Mouse (Mus musculus): Measurements from ENCODE around the gene Zfp385b. TPM values are rescaled to one million over a fixed set of nuclear protein-coding genes. Genes with fewer than 3 reads are reported as not detected.

Zfp385b gene
- polyA plus RNA-seq, 1 experiment from 2014 or later: not detected

- 84% methylated on average over 6 of the region's 6 CpGs for WGBS (ENCODE audit: missing documents)
- Histone ChIP-seq H3K79me2 (ENCODE audit: inconsistent target) (no peaks in the 10 kb centered on the region), H3K4me3 (ENCODE audit: inconsistent target) (no peak overlapping the region), H3K27ac (no peak overlapping the region), H3K36me3 (ENCODE audit: inconsistent target) (no peaks in the 10 kb centered on the region)
These were observed 303.8 kb downstream of the Zfp385b start for GRCm38 (mm10) chr2:77515654-77516053.

GRCm38 (mm10) chr2:77515011-77515410 lies 304.4 kb downstream of the Zfp385b start:
- no peak overlapping the region for H3K4me3 ChIP-seq (ENCODE audit: inconsistent target)
- WGBS (ENCODE audit: missing documents): 74% methylated on average over 7 of the region's 7 CpGs
- H3K79me2 ChIP-seq (ENCODE audit: inconsistent target): no peaks in the 10 kb centered on the region
- no peak overlapping the region for H3K27ac ChIP-seq
- no peaks in the 10 kb centered on the region for H3K36me3 ChIP-seq (ENCODE audit: inconsistent target)

- no peak overlapping the region for H3K27ac ChIP-seq
- H3K4me3 ChIP-seq (ENCODE audit: inconsistent target): no peak overlapping the region
- 89% methylated on average over 4 of the region's 4 CpGs for WGBS (ENCODE audit: missing documents)
- no peaks in the 10 kb centered on the region for H3K79me2 ChIP-seq (ENCODE audit: inconsistent target)
- H3K36me3 ChIP-seq (ENCODE audit: inconsistent target): no peaks in the 10 kb centered on the region
These were observed 305.0 kb downstream of the Zfp385b start for GRCm38 (mm10) chr2:77514476-77514875.

GRCm38 (mm10) chr2:77508731-77509130 lies 310.7 kb downstream of the Zfp385b start:
- H3K4me3 ChIP-seq (ENCODE audit: inconsistent target): no peak overlapping the region
- no peaks in the 10 kb centered on the region for H3K36me3 ChIP-seq (ENCODE audit: inconsistent target)
- no peaks in the 10 kb centered on the region for H3K79me2 ChIP-seq (ENCODE audit: inconsistent target)
- H3K27ac ChIP-seq: no peak overlapping the region
- WGBS (ENCODE audit: missing documents): 82% methylated on average over 6 of the region's 6 CpGs

DNA sequence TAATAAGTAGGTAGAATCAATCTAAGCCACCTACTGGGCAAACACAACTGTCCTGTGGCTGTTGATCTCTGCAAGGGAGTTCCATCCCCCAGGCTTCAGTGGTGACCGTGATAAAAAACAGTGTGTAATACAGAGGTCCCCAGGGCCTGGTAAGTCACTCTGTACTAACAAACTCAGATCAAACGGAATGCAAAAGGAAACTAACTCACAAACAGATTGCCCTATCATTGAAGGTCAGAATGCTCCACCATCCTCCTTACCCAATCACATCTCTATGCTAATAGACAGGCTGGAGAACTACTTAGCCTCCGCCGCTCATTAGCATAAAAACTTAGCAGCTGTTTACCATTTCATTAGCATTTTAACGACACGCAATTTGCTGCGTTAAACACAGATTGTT lies 313.1 kb downstream of the Zfp385b start:
- Histone ChIP-seq H3K4me3 (ENCODE audit: inconsistent target) (no peak overlapping the region), H3K36me3 (ENCODE audit: inconsistent target) (no peaks in the 10 kb centered on the region), H3K79me2 (ENCODE audit: inconsistent target) (no peaks in the 10 kb centered on the region), H3K27ac (no peak overlapping the region)
- 68% methylated on average over 7 of the region's 7 CpGs for WGBS (ENCODE audit: missing documents)

DNA sequence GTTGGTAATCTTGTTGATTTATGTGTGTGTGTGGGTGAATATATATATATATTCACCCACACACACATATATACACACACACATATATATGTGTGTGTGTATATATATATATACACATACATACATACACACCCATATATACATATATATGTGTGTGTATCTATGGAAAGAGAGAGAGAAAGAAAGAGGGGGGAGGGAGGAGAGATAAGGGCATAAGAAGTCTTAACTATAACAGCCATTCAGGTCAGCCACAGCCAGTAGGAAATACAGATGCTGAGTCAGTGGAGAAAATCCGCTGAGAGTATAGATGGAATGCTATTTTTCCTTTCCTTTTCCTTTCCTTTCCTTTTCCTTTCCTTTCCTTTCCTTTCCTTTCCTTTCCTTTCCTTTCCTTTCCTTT lies 313.8 kb downstream of the Zfp385b start:
- H3K4me3 ChIP-seq (ENCODE audit: inconsistent target): no peak overlapping the region
- H3K79me2 ChIP-seq (ENCODE audit: inconsistent target): no peaks in the 10 kb centered on the region
- 100% methylated on average over 1 of the region's 1 CpGs for WGBS (ENCODE audit: missing documents)
- no peaks in the 10 kb centered on the region for H3K36me3 ChIP-seq (ENCODE audit: inconsistent target)
- no peak overlapping the region for H3K27ac ChIP-seq

DNA sequence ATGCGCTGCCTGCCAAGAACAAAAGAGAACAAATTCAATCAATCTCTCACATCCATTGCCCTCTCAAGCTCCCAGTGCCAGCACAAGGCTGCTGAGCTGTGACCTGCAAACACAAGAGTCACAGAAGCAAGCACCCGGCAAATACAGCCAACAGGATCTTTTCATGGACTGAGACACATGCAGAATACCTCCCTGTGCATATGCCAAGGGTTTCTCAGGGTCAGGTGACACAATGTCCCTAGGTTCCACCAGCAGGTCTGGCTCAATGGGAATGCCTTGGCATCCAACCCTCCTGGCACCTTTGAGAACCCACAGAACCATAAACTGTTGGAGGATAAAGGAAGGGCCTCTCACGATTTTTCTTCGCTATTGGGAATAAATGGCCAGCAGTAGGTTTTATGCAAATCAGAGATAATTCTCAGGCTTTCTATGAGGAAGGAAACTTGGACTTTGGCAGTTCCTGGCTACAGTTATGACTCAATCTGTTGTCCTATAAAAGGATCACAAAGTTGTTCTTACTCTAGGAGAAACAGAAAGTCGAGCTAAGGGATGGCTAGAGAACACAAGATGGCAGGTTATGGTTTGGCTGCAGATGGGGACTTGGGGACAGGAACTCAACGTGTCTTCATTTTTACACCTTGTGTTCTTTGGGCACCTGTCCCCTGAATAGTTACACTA lies 315.6 kb downstream of the Zfp385b start:
- WGBS (ENCODE audit: missing documents): 80% methylated on average over 6 of the region's 6 CpGs
- no peaks in the 10 kb centered on the region for H3K79me2 ChIP-seq (ENCODE audit: inconsistent target)
- no peak overlapping the region for H3K27ac ChIP-seq
- H3K36me3 ChIP-seq (ENCODE audit: inconsistent target): no peaks in the 10 kb centered on the region
- H3K4me3 ChIP-seq (ENCODE audit: inconsistent target): no peak overlapping the region

GRCm38 (mm10) chr2:77503217-77503616 lies 316.2 kb downstream of the Zfp385b start:
- no peak overlapping the region for H3K27ac ChIP-seq
- 85% methylated on average over 8 of the region's 8 CpGs for WGBS (ENCODE audit: missing documents)

GRCm38 (mm10) chr2:77502458-77502857 lies 317.0 kb downstream of the Zfp385b start:
- Histone ChIP-seq H3K27ac (no peak overlapping the region), H3K79me2 (ENCODE audit: inconsistent target) (no peaks in the 10 kb centered on the region), H3K4me3 (ENCODE audit: inconsistent target) (no peak overlapping the region), H3K36me3 (ENCODE audit: inconsistent target) (no peaks in the 10 kb centered on the region)
- WGBS (ENCODE audit: missing documents): 12% methylated on average over 8 of the region's 8 CpGs

More at GRCm38 (mm10) chr2:77503217-77503616, 316.2 kb downstream of the Zfp385b start:
- H3K4me3 ChIP-seq (ENCODE audit: inconsistent target): no peak overlapping the region
- no peaks in the 10 kb centered on the region for H3K79me2 ChIP-seq (ENCODE audit: inconsistent target)
- H3K36me3 ChIP-seq (ENCODE audit: inconsistent target): no peaks in the 10 kb centered on the region

GRCm38 (mm10) chr2:77500480-77500879 lies 319.0 kb downstream of the Zfp385b start:
- Histone ChIP-seq H3K4me3 (ENCODE audit: inconsistent target) (no peak overlapping the region), H3K79me2 (ENCODE audit: inconsistent target) (no peaks in the 10 kb centered on the region), H3K36me3 (ENCODE audit: inconsistent target) (no peaks in the 10 kb centered on the region), H3K27ac (no peak overlapping the region)
- 52% methylated on average over 6 of the region's 6 CpGs for WGBS (ENCODE audit: missing documents)

- Histone ChIP-seq H3K27ac (no peak overlapping the region), H3K4me3 (ENCODE audit: inconsistent target) (no peak overlapping the region), H3K79me2 (ENCODE audit: inconsistent target) (no peaks in the 10 kb centered on the region), H3K36me3 (ENCODE audit: inconsistent target) (no peaks in the 10 kb centered on the region)
- 92% methylated on average over 4 of the region's 4 CpGs for WGBS (ENCODE audit: missing documents)
These were observed 321.1 kb downstream of the Zfp385b start for GRCm38 (mm10) chr2:77498379-77498778.

DNA sequence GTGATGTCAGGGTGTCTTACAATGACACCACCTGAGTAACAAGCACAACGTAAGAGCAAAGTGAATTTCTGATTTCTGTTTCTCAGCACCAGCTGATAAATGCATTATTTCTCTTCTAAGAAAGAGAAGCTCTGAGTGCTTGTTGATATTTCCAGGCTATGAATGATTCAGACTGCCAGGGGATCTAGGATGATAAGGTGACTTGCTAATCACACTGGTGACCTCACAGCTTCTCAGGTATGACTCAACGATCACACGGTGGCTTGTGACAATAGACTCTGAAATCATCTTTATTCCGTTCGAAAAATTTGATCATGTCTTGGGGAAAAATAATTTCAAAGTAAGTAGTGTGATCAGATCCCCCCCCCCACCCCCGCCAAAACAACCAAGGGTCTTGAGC lies 321.5 kb downstream of the Zfp385b start:
- Histone ChIP-seq H3K36me3 (ENCODE audit: inconsistent target) (no peaks in the 10 kb centered on the region), H3K4me3 (ENCODE audit: inconsistent target) (no peak overlapping the region), H3K79me2 (ENCODE audit: inconsistent target) (no peaks in the 10 kb centered on the region), H3K27ac (no peak overlapping the region)
- WGBS (ENCODE audit: missing documents): 92% methylated on average over 6 of the region's 6 CpGs

DNA sequence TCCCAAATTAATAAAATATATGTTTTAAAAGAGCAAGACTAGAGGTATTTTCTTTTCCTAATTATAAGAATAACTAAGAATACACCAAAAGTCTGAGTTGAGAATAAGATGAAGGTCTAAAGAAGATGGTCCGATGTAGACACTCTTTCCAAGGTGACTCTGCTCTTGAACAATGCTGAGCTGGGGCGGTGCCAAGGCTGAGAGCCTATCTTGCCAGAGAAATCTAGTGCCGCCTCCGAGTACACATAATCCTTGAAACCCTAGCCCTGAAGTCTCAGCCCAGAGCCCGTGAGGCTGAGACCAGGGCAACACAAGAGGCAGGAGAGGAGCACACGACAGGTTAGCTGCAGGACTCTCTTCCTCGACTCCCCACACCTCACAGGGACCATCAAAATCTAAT lies 323.4 kb downstream of the Zfp385b start:
- no peaks in the 10 kb centered on the region for H3K79me2 ChIP-seq (ENCODE audit: inconsistent target)
- H3K4me3 ChIP-seq (ENCODE audit: inconsistent target): no peak overlapping the region
- no peaks in the 10 kb centered on the region for H3K36me3 ChIP-seq (ENCODE audit: inconsistent target)
- 88% methylated on average over 7 of the region's 7 CpGs for WGBS (ENCODE audit: missing documents)
- H3K27ac ChIP-seq: no peak overlapping the region

DNA sequence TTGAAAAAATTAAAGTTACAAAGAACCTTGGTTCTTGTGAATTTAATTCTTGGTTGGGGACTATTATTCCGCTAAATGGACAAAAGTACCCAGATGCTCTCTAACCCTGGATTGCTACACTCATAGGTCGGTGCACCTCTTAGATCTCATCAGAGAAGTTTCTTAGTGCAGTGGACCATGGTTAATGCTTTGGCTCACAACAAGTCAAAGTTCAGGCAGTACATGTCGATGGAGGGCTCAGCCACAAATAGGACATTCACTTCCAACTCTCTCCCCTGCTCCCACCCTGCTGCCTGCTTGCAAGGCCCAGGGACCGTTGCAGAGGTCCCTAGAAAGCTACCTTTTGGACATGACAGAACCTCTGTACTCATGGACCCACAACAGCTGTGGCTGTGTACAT lies 324.1 kb downstream of the Zfp385b start:
- H3K27ac ChIP-seq: no peak overlapping the region

DNA sequence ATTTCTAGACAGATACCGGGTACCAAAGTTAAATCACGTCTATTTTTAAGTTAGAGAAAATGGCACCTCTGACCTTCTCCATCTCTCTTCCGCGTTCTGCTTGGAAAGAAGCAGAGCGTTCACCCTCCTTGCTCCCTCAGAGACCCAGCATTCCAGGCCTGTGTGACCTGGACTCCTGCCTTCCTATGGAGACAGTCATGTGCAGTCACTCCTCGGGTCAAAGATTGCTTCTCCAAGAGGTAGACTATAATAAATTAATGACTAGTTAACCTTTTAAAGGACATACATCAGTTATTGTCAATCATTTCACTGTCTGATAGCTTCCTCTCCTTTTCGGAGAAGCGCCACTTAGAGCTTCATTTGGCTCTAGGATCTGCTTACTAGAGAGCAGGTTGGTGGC lies 325.7 kb downstream of the Zfp385b start:
- H3K4me3 ChIP-seq (ENCODE audit: inconsistent target): no peak overlapping the region
- no peaks in the 10 kb centered on the region for H3K79me2 ChIP-seq (ENCODE audit: inconsistent target)
- H3K36me3 ChIP-seq (ENCODE audit: inconsistent target): no peaks in the 10 kb centered on the region
- no peak overlapping the region for H3K27ac ChIP-seq
- 89% methylated on average over 8 of the region's 8 CpGs for WGBS (ENCODE audit: missing documents)

More for the DNA sequence above, 324.1 kb downstream of the Zfp385b start:
- no peaks in the 10 kb centered on the region for H3K79me2 ChIP-seq (ENCODE audit: inconsistent target)
- H3K36me3 ChIP-seq (ENCODE audit: inconsistent target): no peaks in the 10 kb centered on the region
- H3K4me3 ChIP-seq (ENCODE audit: inconsistent target): no peak overlapping the region
- 90% methylated on average over 4 of the region's 4 CpGs for WGBS (ENCODE audit: missing documents)

DNA sequence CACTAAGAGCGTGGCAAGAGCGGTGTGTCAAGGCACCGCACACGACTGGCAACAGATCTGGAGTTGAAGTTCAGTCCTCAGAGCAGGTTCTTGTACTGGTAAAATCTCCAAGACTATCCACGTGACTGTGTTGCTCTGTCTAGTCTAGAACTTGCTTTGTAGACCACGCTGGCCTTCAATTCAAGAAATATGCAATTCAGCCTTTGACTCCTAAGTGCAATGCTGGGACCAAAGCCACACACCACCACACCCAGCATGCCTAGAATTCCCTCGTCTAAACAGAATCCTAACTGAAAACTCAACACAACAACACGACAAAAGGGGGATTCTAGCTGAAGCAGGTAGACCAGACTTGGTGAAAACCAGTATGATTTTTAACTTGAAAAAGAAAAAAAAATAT lies 332.3 kb downstream of the Zfp385b start:
- Histone ChIP-seq H3K4me3 (ENCODE audit: inconsistent target) (no peak overlapping the region), H3K79me2 (ENCODE audit: inconsistent target) (no peaks in the 10 kb centered on the region)
- 88% methylated on average over 8 of the region's 8 CpGs for WGBS (ENCODE audit: missing documents)

More for the DNA sequence above, 332.3 kb downstream of the Zfp385b start:
- Histone ChIP-seq H3K27ac (no peak overlapping the region), H3K36me3 (ENCODE audit: inconsistent target) (no peaks in the 10 kb centered on the region)

All from macrophage (primary cell).